Mouse (Mus musculus): ENCODE results near the gene Ttll5. TPM values are rescaled to one million over a fixed set of nuclear protein-coding genes. Genes with fewer than 3 reads are reported as not detected.
A peak's percentile ranks its signal among the peaks of the same experiment; 100 is the strongest.

Gene Ttll5
- polyA plus RNA-seq, 1 experiment from 2014 or later: 8.2 TPM

DNA sequence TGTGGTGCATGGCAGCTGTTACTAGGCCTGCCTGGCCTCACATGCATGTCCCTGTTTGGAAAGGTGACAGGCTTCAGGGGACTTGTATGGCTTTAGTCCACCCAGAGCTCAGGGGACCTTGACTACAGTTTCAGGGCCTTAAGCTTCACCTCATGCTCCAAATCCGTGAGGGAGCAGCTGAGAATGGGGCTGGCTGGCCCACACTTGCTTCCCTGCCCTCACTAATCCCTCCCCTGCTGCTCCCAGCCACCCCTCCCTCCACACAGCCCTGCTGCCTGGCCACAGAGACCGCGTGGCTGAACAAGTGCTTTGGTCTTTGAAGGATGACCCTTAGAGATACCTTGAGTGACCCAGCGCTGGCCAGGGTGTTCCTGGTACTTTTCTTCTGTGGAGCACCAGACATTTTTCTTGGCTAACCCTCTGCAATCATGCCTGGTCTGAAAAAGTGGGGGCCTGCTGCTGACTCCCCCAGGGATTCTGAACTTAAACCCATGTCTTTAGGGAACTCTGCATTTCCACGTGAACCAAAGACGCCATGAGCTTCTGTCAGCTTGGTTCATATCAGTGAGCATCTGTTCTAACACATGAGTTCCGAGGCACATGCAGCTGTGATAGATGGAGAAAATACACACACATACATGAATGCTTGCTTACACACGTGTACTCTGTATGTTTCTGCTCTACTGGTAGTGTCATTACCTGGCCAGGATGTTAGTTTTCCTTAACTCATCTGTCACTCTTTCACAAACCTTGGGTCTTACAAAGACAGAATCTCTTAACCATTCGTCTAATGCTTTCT lies 212.1 kb downstream of the Ttll5 start:
- Histone ChIP-seq H3K4me3 (ENCODE audit: low read length) (no peak overlapping the region), H3K27me3 (replicated peaks; ENCODE audit: control insufficient read depth, insufficient read depth, low read length) (no peaks in the 10 kb centered on the region), H3K36me3 (ENCODE audit: control insufficient read depth, insufficient read depth, low read length) (no peaks in the 10 kb centered on the region), H3K4me2 (ENCODE audit: low read depth, low read length) (no peak overlapping the region), H3K4me1 (ENCODE audit: control insufficient read depth, insufficient read depth, low read length) (peaks cover 12% of the 10 kb centered on the region), H3K9me3 (ENCODE audit: control insufficient read depth, low read length) (no peaks in the 10 kb centered on the region), H3K9ac (ENCODE audit: low read depth, low read length) (no peak overlapping the region), H3K27ac (ENCODE audit: low read length) (no peak overlapping the region)
- no peak for ATAC-seq
- WGBS: 53% methylated on average over 9 of the region's 9 CpGs

DNA sequence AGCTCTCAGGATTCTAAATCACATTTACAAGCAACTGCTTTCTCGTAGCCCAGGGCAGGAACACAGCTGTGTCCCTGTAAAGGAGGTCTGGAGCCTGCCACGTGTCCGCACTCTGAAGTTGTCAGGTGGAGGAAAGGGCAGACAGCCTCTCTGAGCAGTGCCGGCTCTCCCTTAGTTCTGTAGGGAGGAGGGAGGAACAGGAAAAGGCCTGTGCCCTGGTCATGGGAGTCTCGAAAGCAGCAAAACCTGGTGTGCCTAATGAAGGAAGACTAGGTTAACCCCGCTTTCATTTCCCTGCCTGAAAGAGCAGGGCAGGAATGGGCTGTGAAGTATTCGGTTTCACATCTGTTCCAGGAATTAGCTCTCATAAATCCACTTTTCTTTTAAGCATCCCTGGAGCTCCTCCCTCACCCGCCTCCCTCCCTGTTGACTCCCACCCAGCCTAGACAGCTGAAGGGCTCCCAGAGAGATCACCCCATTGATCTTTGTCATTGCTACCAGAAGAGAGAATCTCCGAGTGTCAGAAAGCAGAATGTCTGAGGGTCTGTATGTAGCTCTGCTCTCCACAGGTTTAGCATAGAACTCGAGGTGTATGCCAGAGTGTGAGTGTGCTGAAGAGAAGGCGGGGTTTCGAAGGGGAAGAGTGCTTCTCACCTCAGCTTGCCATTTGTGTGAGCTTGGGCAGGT lies 212.9 kb downstream of the Ttll5 start:
- Histone ChIP-seq H3K27me3 (replicated peaks; ENCODE audit: control insufficient read depth, insufficient read depth, low read length) (no peaks in the 10 kb centered on the region), H3K4me3 (ENCODE audit: low read length) (no peak overlapping the region), H3K27ac (ENCODE audit: low read length) (no peak overlapping the region), H3K9me3 (ENCODE audit: control insufficient read depth, low read length) (no peaks in the 10 kb centered on the region), H3K4me1 (ENCODE audit: control insufficient read depth, insufficient read depth, low read length) (peaks cover 12% of the 10 kb centered on the region), H3K4me2 (ENCODE audit: low read depth, low read length) (no peak overlapping the region), H3K9ac (ENCODE audit: low read depth, low read length) (no peak overlapping the region), H3K36me3 (ENCODE audit: control insufficient read depth, insufficient read depth, low read length) (no peaks in the 10 kb centered on the region)
- peak; percentile 50; the same call in 1 of the 2 replicates for ATAC-seq
- 32% methylated on average over 12 of the region's 12 CpGs for WGBS

DNA sequence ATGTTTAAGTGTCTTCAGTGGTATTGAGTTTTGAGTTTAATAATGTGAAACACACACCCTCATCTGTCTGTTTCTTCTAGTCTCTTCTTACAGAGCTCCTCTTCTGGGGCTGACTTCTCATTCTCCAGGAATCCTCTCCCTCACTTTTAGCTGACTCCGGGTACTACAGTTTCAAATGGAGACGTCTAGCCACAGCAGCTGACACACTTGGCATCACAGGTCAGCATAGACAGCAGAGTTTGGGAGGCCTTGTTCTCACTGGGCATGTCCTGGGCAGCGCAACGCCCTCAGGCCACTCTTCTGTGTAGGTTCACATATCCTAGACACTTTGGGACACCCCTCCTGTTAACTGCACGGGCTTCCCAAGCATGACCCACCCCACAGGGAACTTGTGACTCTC lies 214.6 kb downstream of the Ttll5 start:
- Histone ChIP-seq H3K4me3 (ENCODE audit: low read length) (no peak overlapping the region), H3K4me2 (ENCODE audit: low read depth, low read length) (no peak overlapping the region), H3K36me3 (ENCODE audit: control insufficient read depth, insufficient read depth, low read length) (0 out of 2 replicates have a peak, but pooled peaks cover 3% of the 10 kb centered on the region), H3K27ac (ENCODE audit: low read length) (no peak overlapping the region), H3K4me1 (ENCODE audit: control insufficient read depth, insufficient read depth, low read length) (peaks cover 12% of the 10 kb centered on the region), H3K27me3 (replicated peaks; ENCODE audit: control insufficient read depth, insufficient read depth, low read length) (no peaks in the 10 kb centered on the region), H3K9me3 (ENCODE audit: control insufficient read depth, low read length) (no peaks in the 10 kb centered on the region), H3K9ac (ENCODE audit: low read depth, low read length) (no peak overlapping the region)
- WGBS: 78% methylated on average over 5 of the region's 5 CpGs
- no peak for ATAC-seq

DNA sequence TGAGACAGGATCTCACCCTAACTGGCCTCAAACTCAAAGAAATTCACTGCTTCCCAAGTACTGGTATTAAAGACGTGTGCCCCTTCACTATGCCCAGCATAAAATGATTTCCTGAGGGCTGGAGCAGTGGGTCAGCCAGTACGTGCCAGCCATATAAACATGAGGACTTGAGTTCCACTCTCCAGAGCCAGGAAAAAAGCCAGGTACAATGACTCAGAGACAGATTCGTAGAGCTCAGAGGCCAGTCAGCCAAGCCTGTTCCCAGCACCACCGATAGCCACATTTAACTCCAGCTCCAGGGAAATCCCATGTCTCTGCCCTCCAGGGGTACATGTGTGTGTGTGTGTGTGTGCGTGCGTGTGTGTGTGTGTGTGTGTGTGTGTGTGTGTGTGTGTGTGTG lies 215.3 kb downstream of the Ttll5 start:
- 79% methylated on average over 6 of the region's 6 CpGs for WGBS
- H3K4me1 ChIP-seq (ENCODE audit: control insufficient read depth, insufficient read depth, low read length): peaks cover 12% of the 10 kb centered on the region
- no peak overlapping the region for H3K9ac ChIP-seq (ENCODE audit: low read depth, low read length)
- 0 out of 2 replicates have a peak, but pooled peaks cover 3% of the 10 kb centered on the region for H3K36me3 ChIP-seq (ENCODE audit: control insufficient read depth, insufficient read depth, low read length)
- no peaks in the 10 kb centered on the region for H3K9me3 ChIP-seq (ENCODE audit: control insufficient read depth, low read length)
- no peak overlapping the region for H3K27ac ChIP-seq (ENCODE audit: low read length)
- H3K27me3 ChIP-seq (replicated peaks; ENCODE audit: control insufficient read depth, insufficient read depth, low read length): no peaks in the 10 kb centered on the region
- H3K4me2 ChIP-seq (ENCODE audit: low read depth, low read length): no peak overlapping the region
- no peak for ATAC-seq
- H3K4me3 ChIP-seq (ENCODE audit: low read length): no peak overlapping the region

DNA sequence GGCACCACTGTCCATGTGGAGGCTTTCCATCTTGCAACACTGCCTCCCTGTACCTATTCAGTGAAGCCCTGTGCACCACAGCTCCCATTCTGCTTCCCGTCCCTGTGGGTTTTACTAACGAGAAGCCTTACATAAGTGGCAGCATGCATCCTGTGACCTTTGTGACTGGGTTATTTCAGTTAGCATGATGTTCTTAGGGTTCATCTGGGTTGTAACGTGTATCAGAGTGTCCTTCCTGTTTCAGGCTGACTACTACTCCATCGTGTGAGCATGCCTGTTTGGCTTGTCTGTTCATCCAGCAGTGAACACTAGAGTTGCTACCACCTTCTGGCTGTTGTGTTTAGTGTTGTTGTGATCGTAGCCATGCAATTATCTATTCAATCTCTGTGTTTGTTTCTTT lies 221.7 kb downstream of the Ttll5 start:
- no peak for ATAC-seq
- H3K9ac ChIP-seq (ENCODE audit: low read depth, low read length): no peak overlapping the region
- 85% methylated on average over 5 of the region's 5 CpGs for WGBS

DNA sequence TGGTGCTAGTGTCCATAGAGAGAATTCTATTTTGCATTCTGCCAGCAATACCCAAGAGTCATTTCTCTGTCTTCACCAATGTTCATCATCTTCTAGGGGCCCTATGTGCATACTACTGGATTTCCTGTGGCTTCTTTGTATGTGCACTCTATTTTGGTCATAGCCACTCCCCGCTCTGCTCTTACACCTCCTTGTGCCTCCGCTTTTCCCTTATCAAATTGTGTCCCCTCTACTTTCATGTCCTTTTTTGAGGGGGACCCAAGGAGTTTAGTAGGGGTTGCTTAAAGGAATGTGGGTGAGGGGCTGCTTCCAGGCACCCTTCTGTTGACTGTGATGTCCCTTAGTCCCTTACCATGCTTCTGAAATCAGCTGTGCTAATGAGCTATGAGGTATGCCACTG lies 222.3 kb downstream of the Ttll5 start:
- 92% methylated on average over 2 of the region's 2 CpGs for WGBS
- H3K4me1 ChIP-seq (ENCODE audit: control insufficient read depth, insufficient read depth, low read length): no peaks in the 10 kb centered on the region
- H3K27me3 ChIP-seq (replicated peaks; ENCODE audit: control insufficient read depth, insufficient read depth, low read length): no peaks in the 10 kb centered on the region
- H3K9me3 ChIP-seq (ENCODE audit: control insufficient read depth, low read length): no peaks in the 10 kb centered on the region
- no peak overlapping the region for H3K4me2 ChIP-seq (ENCODE audit: low read depth, low read length)
- ATAC-seq: no peak
- 0 out of 2 replicates have a peak, but pooled peaks cover 3% of the 10 kb centered on the region for H3K36me3 ChIP-seq (ENCODE audit: control insufficient read depth, insufficient read depth, low read length)
- H3K27ac ChIP-seq (ENCODE audit: low read length): no peak overlapping the region
- no peak overlapping the region for H3K9ac ChIP-seq (ENCODE audit: low read depth, low read length)
- no peak overlapping the region for H3K4me3 ChIP-seq (ENCODE audit: low read length)

More for the DNA sequence above, 221.7 kb downstream of the Ttll5 start:
- Histone ChIP-seq H3K27ac (ENCODE audit: low read length) (no peak overlapping the region), H3K4me1 (ENCODE audit: control insufficient read depth, insufficient read depth, low read length) (no peaks in the 10 kb centered on the region), H3K4me3 (ENCODE audit: low read length) (no peak overlapping the region), H3K36me3 (ENCODE audit: control insufficient read depth, insufficient read depth, low read length) (0 out of 2 replicates have a peak, but pooled peaks cover 3% of the 10 kb centered on the region), H3K4me2 (ENCODE audit: low read depth, low read length) (no peak overlapping the region), H3K9me3 (ENCODE audit: control insufficient read depth, low read length) (no peaks in the 10 kb centered on the region), H3K27me3 (replicated peaks; ENCODE audit: control insufficient read depth, insufficient read depth, low read length) (no peaks in the 10 kb centered on the region)

DNA sequence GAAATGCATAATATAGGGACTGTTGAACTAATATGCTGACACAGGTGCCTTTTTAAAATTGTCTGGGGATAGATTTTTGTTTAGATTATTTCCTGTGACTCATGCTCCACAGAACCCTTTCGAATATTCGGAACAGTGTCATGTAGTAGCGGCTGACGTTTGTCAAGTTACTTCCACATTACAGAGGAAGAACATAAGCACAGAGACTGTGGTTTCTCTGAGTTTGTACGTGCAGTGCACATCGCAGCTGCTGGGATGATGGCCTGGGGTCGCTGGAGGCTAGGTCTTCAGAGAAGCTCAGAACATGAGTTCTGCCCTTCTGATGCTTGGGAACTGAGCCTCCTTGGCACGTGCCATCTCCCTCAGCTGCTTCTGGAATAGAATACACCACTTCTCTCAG lies 222.9 kb downstream of the Ttll5 start:
- WGBS: 68% methylated on average over 8 of the region's 8 CpGs

DNA sequence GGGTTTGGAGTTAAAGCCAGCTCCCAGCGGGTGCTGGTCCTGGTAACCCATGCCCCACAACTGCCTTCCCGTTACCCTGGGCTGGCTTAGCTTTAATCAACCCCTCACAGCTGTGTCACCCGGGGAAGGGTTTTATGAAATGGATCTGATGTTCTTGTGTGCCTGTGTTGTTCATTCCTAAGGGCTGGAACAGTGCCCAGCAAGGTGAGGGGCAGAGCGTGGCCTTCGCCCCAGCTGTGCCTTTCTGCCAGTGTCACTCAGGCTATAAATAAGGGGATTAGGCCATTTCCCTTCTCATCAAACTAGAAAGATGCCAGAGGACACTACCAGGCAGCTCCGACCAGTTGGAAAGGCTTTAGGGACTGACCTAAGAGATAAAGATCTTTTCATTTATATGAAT lies 225.4 kb downstream of the Ttll5 start:
- H3K27me3 ChIP-seq (replicated peaks; ENCODE audit: control insufficient read depth, insufficient read depth, low read length): no peaks in the 10 kb centered on the region
- no peaks in the 10 kb centered on the region for H3K4me1 ChIP-seq (ENCODE audit: control insufficient read depth, insufficient read depth, low read length)
- no peaks in the 10 kb centered on the region for H3K36me3 ChIP-seq (ENCODE audit: control insufficient read depth, insufficient read depth, low read length)
- no peak overlapping the region for H3K9ac ChIP-seq (ENCODE audit: low read depth, low read length)
- H3K9me3 ChIP-seq (ENCODE audit: control insufficient read depth, low read length): no peaks in the 10 kb centered on the region
- no peak overlapping the region for H3K4me3 ChIP-seq (ENCODE audit: low read length)
- no peak for ATAC-seq
- H3K4me2 ChIP-seq (ENCODE audit: low read depth, low read length): no peak overlapping the region
- WGBS: 80% methylated on average over 6 of the region's 6 CpGs
- no peak overlapping the region for H3K27ac ChIP-seq (ENCODE audit: low read length)

More for the DNA sequence above, 222.9 kb downstream of the Ttll5 start:
- H3K4me3 ChIP-seq (ENCODE audit: low read length): no peak overlapping the region
- no peak overlapping the region for H3K27ac ChIP-seq (ENCODE audit: low read length)
- H3K36me3 ChIP-seq (ENCODE audit: control insufficient read depth, insufficient read depth, low read length): 0 out of 2 replicates have a peak, but pooled peaks cover 3% of the 10 kb centered on the region
- no peaks in the 10 kb centered on the region for H3K27me3 ChIP-seq (replicated peaks; ENCODE audit: control insufficient read depth, insufficient read depth, low read length)
- H3K9me3 ChIP-seq (ENCODE audit: control insufficient read depth, low read length): no peaks in the 10 kb centered on the region
- no peaks in the 10 kb centered on the region for H3K4me1 ChIP-seq (ENCODE audit: control insufficient read depth, insufficient read depth, low read length)
- no peak for ATAC-seq
- no peak overlapping the region for H3K9ac ChIP-seq (ENCODE audit: low read depth, low read length)
- no peak overlapping the region for H3K4me2 ChIP-seq (ENCODE audit: low read depth, low read length)

DNA sequence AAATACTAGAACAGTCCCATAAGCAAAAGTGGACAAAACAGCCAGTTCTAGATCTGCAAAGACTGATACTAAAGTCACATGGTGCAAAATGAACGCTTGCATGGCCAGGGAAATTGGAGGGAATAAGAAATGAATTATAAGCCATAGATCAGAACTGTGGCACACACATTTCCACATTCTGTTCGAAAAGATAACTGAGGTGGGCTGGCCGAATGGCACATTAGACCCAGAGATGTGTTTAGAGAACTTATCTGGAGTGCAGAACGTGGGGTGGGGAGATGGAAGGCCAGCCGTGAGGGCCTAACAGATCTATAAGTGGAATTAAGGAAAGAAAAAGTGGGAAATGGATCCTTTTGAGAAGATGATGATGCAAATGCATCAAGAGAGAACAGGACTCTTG lies 227.0 kb downstream of the Ttll5 start:
- Histone ChIP-seq H3K36me3 (ENCODE audit: control insufficient read depth, insufficient read depth, low read length) (no peaks in the 10 kb centered on the region), H3K4me1 (ENCODE audit: control insufficient read depth, insufficient read depth, low read length) (no peaks in the 10 kb centered on the region), H3K27me3 (replicated peaks; ENCODE audit: control insufficient read depth, insufficient read depth, low read length) (no peaks in the 10 kb centered on the region), H3K4me3 (ENCODE audit: low read length) (no peak overlapping the region), H3K9ac (ENCODE audit: low read depth, low read length) (no peak overlapping the region), H3K9me3 (ENCODE audit: control insufficient read depth, low read length) (no peaks in the 10 kb centered on the region), H3K27ac (ENCODE audit: low read length) (no peak overlapping the region), H3K4me2 (ENCODE audit: low read depth, low read length) (no peak overlapping the region)
- 84% methylated on average over 5 of the region's 5 CpGs for WGBS
- ATAC-seq: no peak
